Mouse (Mus musculus) thymus, postnatal 36 days (tissue): Measurements from ENCODE around the gene C2cd2l.
"Not testable (repeated sequence)": the region's sequence is repeated elsewhere in the genome, so short reads cannot be mapped to it uniquely, and the experiment has no call there.

ENCODE experiments used
- DNase-seq, 2 experiments: peaks; one replicate each; pipeline ENCODE4 v3.0.0; 2022; ENCODE audit warnings: mixed read lengths in 2 of 2

Gene C2cd2l

DNA sequence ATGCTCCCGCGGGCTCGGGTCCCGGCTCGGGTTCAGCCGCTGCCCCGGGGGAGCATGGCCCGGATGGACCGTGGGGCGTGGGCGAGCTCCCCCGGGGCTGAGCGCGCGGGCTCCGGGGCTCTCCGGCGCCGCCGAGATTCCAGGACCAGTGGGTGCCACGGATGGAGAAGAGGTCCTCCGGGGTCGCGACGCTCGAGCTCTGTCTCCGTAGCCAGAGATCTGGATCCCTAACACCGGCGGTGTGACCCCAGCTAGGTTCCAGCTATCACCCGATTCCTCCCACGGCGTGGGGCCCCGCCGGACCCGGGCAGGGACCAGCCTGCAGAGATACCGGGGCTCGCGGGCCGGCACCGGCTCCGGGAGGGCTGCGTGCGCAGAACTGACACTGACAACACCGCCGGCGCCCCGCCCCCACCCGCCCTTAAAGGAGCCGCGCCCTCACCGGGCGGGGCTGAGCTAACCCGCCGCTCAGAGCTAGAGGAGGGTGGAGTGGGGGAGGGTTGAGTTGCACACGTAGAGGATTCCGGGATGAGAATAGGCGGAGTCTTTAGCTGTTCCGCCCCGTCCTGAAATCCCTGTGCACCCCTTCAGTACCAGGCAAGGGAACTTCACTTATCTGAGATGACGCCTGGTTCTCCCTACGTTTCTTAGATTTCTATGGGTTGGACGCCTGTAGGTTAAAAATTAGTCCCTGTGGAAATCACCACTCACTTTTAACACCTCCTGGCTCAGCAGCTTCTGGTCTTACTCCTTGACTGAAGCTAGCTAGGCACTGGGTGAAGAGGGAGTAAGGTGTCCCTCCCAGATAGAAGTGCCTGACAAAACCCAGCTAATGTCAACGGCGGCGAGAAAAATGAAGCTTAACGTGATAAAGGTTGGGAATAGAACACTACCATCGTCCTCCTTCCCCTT is at the start of gene C2cd2l:
Gene C2cd2l (minus strand): TSS at position 399 of the 912 bp plus-strand sequence.
- peak; percentile 81 to 87 for DNase-seq

DNA sequence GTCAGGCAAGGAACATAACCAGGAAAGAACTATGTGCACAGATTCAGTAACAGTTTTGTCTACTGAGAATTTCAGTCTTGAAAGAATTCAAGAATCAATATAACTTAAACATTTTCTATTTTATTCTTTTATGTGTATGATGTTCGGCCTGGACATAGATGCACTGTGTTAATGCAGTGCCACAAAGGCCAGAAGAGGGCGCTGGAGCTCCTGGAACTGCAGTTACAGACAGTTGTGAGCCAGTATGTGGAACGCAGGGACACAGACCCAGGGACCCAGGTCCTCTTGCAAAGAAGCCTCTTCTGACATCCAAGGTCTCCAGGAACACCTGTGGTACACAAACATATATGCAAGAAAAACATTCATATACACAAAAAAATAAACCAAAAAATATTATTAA is 44.4 kb upstream of the C2cd2l start:
- peak in 1 of 2 experiments; percentile 28 for DNase-seq

DNA sequence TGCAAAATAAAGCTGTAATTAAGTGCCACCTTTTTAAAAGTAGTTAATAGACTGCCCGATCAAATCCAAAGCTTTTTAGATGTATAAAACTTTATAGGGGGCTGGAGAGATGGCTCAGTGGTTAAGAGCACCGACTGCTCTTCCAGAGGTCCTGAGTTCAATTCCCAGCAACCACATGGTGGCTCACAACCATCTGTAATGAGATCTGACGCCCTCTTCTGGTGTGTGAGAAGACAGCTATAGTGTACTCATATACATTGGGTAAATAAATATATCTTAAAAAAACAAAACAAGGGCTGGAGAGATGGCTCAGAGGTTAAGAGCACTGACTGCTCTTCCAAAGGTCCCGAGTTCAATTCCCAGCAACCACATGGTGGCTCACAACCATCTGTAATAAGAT is 41.8 kb upstream of the C2cd2l start:
- not testable (repeated sequence) for DNase-seq

DNA sequence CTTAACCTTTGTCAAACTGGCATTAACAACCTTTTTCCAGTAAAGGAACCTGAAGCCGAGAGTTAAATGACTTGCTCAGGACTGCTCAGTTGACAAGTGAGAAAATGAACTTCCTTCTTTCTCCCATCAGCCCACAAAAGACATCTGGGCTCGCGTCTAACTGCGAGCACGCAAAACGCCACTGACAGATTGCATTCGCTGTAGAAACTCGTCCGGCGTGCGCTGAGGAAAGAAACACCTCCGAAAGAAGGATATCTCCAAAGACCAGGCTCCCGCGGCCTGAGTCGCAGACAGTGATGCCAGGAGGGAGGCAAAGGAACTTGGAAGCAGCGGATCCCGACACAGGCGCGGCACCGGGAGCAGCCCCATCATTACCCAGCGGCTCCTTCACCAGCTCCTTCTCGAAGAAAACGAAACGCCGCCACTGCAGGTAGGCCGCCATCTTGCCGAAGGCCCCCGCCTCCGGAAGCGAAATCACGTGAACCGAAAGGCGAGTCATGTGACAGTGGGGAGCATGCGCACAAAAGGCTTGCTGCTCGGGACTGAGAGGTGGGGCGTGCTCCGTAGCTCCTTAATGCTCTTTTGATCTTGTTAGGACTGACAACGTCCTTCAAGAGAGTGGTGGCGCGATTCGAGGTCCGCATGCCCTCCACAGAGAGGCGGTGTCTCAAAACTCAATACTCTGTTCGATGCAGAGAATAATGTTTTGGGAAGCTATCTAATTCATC is 41.3 kb upstream of the C2cd2l start, which contains the start of gene Vps11:
Gene Vps11 (minus strand): TSS at position 481 of the 728 bp plus-strand sequence.
- peak; percentile 93 to 95 for DNase-seq

DNA sequence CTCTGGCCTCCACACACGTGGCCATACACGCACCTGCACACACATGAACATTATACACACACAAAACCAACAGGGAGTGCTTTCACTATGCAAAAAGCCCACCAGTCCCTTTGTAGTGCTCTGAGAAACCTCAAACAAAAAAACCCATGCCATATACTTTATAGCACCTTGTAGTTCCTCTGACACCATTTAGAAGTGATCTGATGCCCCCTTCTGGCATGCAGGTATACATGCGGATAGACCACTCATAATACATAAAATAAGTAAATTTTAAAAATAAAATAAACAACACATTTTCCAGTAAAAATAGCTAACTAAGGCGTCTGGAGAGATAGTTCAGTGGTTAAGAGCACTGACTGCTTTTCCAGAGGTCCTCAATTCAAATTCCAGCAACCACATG is 37.1 kb upstream of the C2cd2l start:
- DNase-seq = peak in 1 of 2 experiments; percentile 23

DNA sequence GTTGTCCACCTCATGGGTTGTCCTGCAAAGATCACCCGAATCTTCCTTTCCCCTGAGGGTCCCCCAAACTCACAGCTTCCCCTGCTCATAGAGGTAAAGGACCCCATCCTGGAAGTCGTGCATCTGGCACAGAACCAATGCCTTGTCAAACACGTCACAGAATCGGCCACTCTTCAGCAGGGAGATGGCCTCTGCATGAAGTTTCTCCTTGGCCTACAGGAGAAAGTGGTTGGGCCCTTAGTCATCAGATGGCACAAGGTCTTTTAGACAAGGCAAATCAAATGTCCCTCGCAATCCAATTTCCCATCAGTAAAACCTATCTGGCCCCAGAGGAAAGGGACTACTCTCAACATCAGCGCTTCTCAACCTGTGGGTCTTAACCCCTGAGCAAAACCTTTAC is 33.1 kb upstream of the C2cd2l start:
- no peak for DNase-seq

DNA sequence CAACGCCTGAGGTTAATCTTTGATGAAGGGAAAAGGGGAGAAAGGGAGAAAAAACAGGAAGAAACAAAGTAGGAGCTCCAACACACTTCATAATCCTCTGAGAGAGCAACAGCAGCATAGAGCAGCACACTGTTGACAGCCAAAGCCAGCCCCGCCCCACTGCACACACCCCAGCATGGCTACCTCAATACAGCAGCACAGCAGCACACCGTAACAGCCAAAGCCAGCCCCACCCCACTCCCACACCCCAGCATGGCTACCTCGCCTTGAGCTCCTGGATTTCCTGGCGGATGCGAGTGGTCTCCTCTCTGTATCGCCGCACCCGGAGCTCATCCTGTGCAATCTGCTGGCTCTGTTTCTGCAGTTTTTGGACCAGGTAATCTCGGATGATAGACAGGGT is 32.3 kb upstream of the C2cd2l start:
- no peak for DNase-seq

DNA sequence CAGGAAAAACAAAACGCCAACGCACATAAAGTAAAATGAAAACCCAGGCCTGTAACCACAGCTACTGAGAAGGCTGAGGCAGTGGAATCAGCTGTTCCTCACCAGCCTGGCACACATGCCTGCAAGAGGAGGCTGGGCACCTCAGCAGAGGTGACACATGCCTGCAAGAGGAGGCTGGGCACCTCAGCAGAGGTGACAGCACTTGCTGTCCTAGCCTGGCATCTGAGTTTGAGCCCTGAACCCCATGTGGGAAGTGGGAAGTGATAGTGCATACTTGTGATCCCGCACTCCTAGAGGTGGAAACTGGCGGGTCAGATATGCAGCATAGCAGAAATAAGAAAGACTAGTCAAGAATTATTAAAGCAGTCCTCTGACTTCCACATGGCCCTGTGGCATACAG is 31.3 kb upstream of the C2cd2l start:
- DNase-seq = no peak

DNA sequence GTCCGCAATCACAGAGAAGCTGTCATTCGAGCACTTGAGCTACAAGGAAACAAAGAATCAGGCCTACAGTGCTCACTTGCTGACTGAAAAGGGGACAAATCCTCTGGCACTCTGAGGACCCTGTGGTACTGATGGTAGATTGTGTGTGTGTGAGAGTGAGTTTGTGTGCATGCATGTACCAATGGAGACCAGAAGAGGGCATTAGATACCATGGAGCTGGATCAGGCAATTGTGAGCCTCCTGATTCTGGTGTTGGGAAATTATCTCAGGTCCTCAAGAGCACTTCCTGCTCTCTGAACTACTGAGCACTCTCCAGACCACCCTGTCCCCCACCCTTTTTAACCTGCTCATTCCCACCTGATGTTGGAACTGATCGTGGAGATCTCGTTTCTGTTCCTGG is 28.5 kb upstream of the C2cd2l start:
- no peak for DNase-seq

DNA sequence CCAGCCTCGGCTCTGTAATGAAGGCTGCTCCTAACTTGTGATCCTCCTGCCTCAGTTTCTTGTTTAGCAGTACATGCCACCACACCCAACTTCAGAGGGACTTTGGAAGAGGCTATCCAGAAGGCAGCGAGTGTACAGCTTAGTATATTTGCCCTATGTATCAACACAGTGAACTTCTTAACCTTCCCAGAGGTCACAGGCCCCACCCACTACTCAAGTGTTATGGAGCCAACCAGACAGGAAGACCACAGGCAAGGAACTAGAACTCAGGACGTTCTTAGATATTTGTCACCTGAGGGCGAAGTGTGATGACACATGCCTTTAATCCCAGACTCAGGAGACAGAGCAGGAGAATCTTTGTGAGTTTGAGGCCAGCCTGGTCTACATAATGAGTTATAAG is 27.5 kb upstream of the C2cd2l start:
- no peak for DNase-seq

DNA sequence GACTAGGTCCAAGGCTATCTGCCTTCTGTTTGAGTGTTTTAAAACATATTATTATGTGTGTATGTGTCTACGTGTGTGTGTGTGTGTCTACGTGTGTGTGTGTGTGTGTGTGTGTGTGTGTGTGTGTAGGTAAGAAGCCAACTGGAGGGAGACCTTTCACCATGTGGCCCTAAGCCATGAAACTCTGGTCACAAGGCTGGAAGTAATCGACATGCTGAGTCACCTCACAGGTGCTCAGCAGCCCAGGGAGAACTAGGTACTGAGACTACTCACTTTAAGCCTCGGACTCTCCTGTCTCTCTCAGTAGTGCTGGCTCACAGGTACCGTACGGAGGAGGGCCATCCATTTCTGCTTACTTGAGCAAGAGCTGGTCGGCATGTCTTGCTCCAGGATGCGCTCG is 27.1 kb upstream of the C2cd2l start:
- no peak for DNase-seq

DNA sequence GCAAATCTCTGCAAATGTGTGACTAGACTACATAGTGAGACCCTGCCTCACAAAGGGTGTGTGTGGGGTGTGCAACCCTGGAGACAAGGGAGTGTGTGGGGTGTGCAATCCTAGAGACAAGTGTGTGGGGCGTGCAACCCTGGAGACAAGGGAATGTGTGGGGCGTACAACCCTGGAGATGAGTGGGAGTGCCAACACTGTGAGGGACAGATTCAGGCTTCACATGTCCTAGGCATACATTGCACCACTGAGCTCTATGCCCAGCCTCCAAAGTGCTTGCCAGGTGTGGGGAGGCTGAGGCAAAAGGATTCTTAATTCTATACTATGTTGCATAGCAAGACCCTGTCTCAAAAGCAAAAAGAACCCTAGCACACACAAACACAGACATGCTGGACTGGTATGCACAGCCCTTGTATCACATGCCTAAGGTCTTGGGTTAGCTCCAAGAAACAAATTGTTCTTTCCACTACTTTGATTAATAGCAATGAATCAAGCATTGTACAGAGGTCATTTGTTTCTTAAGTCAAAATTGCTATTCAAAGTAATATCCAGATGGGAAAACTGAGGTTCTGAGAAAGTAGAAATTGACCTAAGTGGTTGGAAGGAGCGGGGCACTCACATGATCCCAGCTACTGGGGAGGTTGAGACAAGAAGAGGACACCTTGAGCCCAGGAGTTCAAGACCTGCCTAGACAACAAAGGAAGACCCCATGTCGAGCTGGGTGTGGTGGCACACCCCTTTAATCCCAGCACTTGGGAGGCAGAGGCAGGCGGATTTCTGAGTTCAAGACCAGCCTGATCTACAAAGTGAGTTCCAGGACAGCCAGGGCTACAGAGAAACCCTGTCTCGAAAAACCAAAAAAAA is 25.7 kb upstream of the C2cd2l start:
- DNase-seq = no peak

DNA sequence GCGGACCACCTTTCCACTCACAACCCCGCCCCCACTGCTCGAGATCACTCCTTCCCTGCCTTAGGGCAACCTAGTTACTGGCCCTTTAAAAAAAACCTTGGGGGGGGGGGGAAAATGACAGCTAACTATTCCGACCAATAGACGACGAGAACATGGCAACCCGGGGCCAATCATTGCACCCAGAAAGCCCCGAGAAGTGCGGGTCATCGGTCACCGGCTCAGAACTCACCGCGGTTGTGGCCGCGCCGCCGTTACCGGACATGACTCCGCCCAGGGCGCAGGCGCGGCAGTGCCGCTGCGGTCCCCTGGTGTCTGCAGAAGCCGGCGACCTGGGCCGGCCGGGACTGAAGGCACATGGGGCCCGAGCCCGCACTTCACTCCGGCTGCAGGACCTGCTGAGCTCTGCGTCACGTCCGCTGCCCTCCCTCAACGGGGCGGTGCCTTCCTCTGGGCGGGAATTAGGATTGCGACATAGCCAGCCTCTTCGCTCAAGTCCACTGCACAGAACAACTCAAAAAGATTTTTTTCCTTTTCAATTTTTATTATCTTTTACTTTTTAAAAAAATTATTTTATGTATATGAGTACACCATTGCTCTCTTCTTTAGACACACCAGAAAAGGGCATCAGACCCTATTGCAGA is 23.8 kb upstream of the C2cd2l start, which contains the start of gene Hmbs:
Gene Hmbs (minus strand): TSS at position 448 of the 641 bp plus-strand sequence.
- DNase-seq = peak; percentile 87

DNA sequence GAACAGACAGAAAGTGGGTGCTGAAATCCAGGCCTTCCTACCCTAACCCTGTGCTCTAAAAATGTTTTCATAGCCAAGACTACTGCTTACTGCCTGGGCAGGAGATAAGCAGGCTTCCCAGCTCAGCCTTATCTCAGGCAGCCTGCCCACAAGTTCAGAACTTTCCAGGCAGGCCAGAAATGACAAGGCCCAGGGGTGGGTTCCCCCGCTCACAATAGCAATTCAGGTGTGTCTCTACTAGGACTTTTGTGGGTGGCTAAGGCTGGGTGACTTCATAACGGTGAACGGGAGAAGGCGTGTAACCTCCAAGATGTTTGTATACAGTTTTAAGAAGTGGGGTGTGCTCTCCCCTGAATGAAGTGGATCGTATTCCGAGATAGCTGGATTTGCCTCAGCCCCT is 23.2 kb upstream of the C2cd2l start:
- no peak for DNase-seq

DNA sequence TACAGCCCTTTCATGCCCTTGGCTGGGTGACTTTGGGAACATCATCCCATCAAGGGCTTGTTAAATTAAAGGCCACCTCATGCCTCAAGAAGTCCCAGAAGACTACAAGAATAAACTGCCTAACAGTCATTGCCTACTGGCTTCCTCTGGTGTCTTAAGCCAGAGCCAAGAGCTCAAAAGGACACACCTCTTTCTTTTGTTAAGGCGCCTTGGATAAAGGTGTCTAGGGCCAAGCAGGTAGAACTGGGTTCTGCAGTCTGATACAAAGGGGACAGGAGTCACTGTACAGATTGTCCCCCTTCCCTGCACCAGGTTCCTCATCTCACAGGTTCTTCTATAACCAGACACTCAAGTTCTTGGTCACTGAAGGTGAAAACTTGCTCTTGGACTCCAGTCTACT is 22.5 kb upstream of the C2cd2l start:
- no peak for DNase-seq

DNA sequence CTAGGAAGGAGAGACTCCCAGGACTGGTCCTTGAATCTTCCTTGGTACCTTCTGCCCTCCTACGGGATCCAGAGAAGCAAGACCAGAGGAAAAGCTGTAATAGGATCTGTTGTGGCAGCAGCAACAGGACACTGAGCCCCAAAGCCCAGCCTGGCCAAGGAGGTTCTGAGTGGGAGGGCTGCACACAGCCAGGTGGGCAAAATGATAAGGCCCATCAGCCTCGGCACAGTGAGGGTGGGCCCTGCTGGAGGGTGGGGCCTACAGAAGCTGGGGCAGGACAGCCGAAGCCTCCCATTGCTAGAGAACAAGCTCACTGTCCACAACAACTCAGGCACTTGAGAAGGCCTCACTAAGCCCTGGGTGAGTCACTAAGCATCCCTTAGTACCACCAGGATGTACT is 22.1 kb upstream of the C2cd2l start:
- no peak for DNase-seq

DNA sequence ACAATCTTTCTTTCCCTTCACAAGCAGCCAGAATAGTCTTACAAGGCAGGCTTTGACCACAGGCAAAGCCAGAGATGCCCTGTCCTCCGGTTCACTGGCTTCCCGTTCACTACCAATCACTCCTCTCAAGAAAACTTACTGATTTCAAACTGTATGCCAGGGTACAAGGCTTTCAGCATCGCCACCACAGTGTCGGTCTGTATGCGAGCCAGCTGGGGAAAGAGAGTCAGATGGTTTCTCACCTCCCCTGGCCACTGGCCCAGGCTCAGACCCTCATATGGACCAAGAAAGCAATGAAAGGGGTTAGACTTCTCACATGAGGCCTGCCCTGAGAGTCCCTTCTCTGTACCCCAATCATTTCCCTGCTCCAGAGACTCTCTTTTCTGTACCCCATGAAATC is 21.4 kb upstream of the C2cd2l start:
- no peak for DNase-seq

DNA sequence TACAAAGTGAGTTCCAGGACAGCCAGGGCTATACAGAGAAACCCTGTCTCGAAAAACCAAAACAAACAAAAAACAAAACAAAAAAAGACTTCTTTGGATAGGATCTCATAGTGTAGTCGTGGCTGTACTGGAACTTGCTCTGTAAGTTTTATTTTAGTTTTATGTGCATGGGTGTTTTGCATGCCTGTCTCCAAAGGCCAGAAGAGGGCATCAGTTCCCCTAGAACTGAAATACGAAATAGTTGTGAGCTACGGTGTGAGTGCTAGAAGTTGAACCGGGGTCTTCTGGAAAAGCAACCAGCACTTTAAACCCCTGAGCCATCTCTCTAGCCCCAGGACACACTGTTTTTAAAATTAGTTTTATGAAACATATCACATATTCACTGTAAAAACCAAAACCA is 18.5 kb upstream of the C2cd2l start:
- no peak for DNase-seq

DNA sequence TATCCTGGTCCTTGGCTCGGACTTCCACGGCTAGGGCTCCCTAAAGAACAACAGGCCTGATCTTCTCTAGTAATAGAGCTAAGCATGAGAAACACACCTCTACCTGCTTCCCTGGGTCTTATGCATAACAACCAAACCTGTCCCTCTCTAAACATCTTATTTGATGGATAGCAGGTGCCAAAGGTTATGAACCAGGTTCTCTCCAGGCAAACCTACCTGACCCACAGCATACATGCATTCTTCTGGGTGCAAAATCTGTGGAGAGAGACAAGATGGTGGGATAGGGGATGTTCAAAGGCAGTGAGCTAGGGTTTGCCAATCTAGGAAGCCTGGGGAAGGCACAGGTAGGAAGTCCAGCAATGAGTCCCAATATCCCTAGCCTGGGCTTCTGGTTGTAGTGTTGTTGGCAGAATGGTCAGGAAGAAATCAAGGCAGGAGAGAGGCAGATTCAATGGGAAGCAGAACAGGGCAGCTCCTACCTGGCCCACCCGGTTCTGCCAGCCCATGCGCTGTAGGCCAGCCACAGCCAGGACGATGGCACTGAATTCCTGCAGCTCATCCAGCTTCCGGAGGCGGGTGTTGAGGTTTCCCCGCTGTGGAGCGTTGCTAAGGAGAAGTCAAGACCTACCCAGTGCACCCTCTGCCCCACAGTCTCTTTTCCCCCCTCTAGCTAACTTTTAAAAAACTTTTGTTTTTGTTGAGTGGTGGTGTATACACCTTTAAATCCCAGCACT is 17.5 kb upstream of the C2cd2l start:
- no peak for DNase-seq

DNA sequence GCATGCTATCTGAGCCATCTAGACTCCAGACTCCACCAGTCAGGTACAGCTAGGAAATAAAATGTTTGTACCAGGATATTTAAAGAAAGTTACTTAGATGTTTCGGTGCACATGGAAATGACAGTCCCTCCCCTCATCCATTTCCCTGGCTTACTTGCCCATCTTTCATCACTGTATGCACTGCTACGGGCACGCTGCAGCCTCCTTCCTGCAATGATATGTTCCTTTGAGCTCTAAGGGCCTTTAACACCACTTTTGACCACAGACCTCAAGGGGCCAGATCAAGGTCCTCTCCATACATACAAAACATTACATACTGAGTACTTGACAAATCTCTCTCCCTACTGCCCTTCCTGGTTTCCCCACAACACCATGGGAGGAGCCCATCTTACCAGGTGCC is 16.9 kb upstream of the C2cd2l start:
- DNase-seq = no peak

DNA sequence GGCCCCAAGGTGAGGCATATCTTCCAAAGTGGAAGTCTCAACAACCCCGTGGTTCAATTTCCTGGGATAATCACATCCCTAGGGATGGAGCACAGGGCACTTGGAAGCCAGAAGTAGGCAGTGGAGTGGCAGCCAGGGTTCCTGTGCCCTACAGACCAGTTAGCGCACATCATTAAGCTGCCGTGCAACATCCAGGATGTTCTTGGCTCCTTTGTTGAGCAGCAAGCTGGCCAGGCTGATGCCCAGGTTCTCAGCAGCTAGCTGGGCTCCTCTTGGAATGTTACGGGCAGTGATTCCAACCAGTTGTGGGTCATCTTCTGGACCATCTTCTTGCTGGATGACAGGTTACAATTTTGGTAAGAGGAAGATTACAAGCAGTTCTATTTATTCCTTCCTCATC is 16.4 kb upstream of the C2cd2l start:
- DNase-seq = not testable (repeated sequence)

DNA sequence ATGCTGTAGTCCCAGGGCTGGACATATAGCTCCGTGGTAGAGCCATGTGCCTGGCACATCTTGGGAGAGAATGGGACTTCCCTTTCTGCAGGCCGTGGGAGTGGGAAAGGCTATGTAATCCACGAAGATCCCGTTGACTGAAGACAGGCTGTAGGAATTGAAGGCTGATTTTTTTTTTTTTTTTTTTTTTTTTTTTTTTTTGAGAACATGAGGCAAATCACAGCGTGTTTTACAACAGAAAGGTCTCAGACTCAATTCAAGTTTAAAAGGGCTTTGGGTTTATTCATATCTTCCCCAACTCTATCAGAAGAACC is 16.0 kb upstream of the C2cd2l start:
- no peak for DNase-seq
